Mouse (Mus musculus): Measurements from ENCODE around the gene Endou. TPM values are rescaled to one million over a fixed set of nuclear protein-coding genes. Genes with fewer than 3 reads are reported as not detected.

Endou gene
- polyA plus RNA-seq (2017; shearing (Covaris generic)): under 1 TPM in 1 of 2 experiments, not detected in 1; 0.70 TPM

GRCm38 (mm10) chr15:97731111-97731510 lies at the start of gene Endou:
Endou (minus strand) TSS chr15:97731339.

GRCm38 (mm10) chr15:97778311-97779098 lies 47.4 kb upstream of the Endou start, which contains the start of gene Slc48a1:
Slc48a1 (plus strand) TSS chr15:97778520.

DNA sequence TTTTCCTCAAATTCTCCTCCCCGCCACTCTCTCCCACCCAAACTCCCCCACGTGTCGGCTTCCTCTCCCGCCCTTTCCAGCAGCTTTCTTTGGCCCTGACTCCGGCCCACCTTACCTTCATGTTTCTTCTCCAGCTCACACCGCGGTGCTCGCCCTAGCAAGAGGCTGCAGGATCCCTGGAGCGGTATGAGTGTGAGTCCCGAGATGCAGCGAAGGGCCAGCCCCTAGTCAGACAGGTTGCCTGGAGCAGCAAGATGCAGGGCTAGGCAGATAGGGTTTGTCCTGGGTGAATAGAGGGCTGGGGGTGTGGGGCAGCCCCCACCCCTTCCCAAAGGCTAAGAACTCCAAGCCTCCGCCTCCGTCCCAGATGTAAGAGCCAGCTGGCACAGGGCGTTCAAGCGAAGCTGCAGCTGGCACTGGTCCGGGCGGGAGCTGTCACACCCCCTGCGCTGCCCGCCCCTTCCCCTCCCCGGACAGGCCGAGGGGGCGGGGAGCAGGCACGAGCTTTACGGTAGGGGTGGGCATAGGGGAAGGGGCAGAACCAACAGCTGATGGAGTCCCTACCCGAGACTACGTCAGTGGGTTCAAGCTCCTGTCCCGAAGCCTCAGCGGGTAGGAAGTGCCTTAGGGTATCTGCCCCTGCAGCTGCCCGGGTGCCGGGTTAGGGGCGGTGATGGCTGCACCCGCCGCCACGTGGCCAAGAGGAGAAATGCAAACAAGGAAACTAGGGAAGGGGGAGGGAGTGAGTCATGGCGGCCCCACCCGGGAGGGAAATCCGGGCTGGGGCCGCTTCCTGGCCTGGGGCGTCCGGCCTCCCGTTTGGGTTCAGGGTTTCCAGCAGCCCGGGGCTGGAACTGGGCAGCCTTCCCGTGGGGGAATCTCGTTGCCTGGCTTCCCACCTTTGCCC lies 36.4 kb upstream of the Endou start, which contains the start of gene Rapgef3:
Rapgef3 (minus strand) TSS at position 693 of the 907 bp plus-strand sequence.

GRCm38 (mm10) chr15:97705211-97706050 lies 25.7 kb downstream of the Endou start, which contains the start of gene Rpap3:
Rpap3 (minus strand) TSS chr15:97705825.

Other genes with a start within 250 kb of the Endou start
- 10 to 100 TPM; 27.2 to 60.1 TPM for gene Rpap3, start 25.5 kb downstream of the Endou start, polyA plus RNA-seq (2017; shearing (Covaris generic))
- 1 to 10 TPM in 1 of 2 experiments, under 1 TPM in 1; 0.52 to 3.1 TPM for gene Rapgef3, start 36.6 kb upstream of the Endou start, polyA plus RNA-seq (2017; shearing (Covaris generic))
- 10 to 100 TPM; 52.2 to 55.2 TPM for gene Slc48a1, start 47.2 kb upstream of the Endou start, polyA plus RNA-seq (2017; shearing (Covaris generic))
- 10 to 100 TPM; 67.9 to 93.6 TPM for gene Hdac7, start 113.2 kb upstream of the Endou start, polyA plus RNA-seq (2017; shearing (Covaris generic))
- 1 to 10 TPM; 1.1 to 9.0 TPM for gene Vdr, start 179.3 kb upstream of the Endou start, polyA plus RNA-seq (2017; shearing (Covaris generic))
- 10 to 100 TPM; 13.1 to 20.8 TPM for gene Tmem106c, start 232.9 kb upstream of the Endou start, polyA plus RNA-seq (2017; shearing (Covaris generic))

Data from activated CD4-positive, CD25-positive, alpha-beta regulatory T cell (primary cell).